Mouse (Mus musculus) cortical plate, adult 2 months (tissue): ENCODE measurements around the gene Slc5a3.

Source experiments
- CTCF ChIP-seq: fragments of 200-500 bp; IDR thresholded peaks from 2 replicates; pipeline ENCODE4 v1.5.1; 2011; ENCODE audit warnings: mild to moderate bottlenecking, control low read depth, low read length; ENCODE audit not compliant: insufficient read depth; ENCODE audit errors: extremely low read depth
- POLR2A ChIP-seq: fragments of 200-500 bp; IDR thresholded peaks from 2 replicates; pipeline ENCODE4 v1.6.1; 2011; ENCODE audit warnings: mild to moderate bottlenecking, low read length, control low read depth; ENCODE audit not compliant: insufficient read depth; ENCODE audit errors: extremely low read depth

- no peak for TF ChIP-seq POLR2A
- TF ChIP-seq CTCF = no peak
Observed at GRCm38 (mm10) chr16:92039421-92039820, 18.7 kb upstream of the Slc5a3 start.
